Mouse (Mus musculus) T-helper 17 cell (primary cell): ENCODE results near the gene Fignl1.

Experiments used
- in situ Hi-C, 2 experiments: fragments of 300-600 bp; cut with MboI, MseI; formaldehyde crosslinking; loops; 1 replicate in 1 of 2; 2 replicates in 1 of 2; pipeline ENCODE4 v1.15.1; 2025; ENCODE audit warnings: high pct_unique_total_duplicates in 2 of 2

Gene Fignl1

GRCm38 (mm10) chr11:11809404-11810175 is 828 bp upstream of the Fignl1 start:
- in situ Hi-C loops = loop anchor here (5.0 to 10.0 kb wide), 4 partner anchors 73 to 745 kb away; no protein-coding TSS in a partner anchor

DNA sequence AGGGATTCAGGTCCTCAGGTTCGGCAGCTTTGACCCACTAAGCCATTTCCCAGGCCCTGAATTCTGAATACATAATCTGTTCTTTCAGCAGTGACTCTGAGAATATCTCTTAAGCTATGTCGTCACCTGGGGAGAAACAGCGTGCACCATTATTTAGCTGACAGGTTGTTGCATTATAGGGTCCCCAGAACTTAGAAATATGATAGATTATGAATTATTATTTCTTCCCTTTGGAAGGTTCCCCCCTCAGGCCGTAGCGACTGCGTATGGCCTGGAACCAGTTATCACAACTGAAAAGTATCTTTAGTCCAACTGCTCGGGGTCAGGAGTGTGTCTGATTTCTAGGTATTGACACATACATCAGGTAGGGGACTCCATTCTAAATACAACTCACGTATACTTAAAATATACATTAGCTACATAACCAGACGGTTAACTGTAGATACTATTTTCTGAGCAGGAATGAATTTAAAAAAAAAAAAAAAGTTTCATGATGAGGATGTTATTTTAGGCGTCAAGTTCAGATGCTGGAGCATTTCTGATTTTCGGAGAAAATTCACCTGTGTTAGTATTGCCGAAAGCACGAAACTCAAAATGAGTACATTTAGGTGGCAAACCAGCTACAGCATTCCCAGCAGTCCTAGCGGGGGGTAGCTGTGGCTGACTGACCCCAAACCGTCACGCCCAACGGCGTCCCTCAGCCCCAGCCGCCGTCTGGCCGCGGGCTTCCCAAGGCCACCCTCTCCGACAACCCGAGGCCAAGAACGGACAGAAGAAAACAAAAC is 535 bp downstream of the Fignl1 start:
- in situ Hi-C loops = no loop called here

GRCm38 (mm10) chr11:11805951-11806350 is 2.8 kb downstream of the Fignl1 start:
- in situ Hi-C loops = no loop called here

DNA sequence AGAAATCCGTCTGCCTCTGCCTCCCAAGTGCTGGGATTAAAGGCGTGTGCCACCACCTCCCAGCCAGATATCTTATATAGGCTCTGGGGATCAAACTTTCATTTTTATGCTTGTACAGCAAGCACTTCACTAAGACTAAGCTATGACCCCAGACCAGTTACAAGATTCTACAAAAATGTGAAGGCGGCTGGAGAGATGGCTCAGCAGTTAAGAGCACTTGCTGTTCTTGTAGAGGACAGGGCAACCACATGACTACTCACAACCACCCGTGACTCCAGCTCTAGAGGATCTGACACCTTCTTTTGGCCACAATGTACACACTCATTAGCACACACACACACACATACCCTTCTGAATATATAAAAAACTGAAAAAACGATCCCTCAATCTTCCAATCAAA is 4.3 kb downstream of the Fignl1 start:
- in situ Hi-C loops = no loop called here

- in situ Hi-C loops = no loop called here
Observed at GRCm38 (mm10) chr11:11801067-11801466, 7.7 kb downstream of the Fignl1 start.

GRCm38 (mm10) chr11:11800304-11800703 is 8.5 kb downstream of the Fignl1 start:
- in situ Hi-C loops = no loop called here

DNA sequence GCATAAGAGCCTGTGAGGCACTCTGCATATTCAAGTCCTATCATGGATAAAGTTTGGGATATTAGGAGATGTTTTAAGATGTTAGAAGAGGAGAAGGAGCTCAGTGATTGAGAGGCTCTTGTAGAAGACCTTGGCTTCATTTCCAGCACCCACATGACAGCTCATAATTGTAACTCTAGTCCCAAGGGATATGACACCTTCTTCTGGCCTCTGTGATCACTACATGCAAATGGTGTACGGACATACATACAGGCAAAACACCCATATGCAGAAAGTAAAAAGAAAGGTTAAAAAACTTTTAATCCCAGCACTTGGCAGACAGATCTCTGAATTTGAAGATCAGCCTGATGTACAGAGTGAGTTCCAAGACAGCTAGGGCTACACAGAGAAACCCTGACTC is 10.1 kb downstream of the Fignl1 start:
- in situ Hi-C loops = loop anchor here (5.0 to 10.0 kb wide), 2 partner anchors 341 to 544 kb away; no protein-coding TSS in a partner anchor

DNA sequence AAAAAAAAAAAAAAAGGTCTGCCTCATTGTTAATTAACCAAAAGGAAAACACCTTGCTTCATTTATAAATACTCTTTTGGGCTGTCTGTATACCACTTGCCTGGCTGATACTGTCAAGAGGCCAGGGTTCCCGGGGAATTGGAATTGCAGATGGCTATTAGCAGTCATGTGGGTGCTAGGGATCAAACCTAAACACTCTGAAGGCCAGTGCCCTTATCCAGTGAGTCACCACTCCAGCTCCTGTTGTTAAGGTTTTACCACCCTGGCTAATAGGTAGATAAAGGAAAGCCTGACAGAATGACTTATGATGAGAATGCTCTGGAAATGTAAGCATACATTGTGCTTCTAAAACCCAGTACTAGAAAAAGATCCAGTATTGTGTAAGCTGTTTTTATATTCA is 14.1 kb downstream of the Fignl1 start:
- in situ Hi-C loops = loop anchor here (5.0 to 10.0 kb wide), 2 partner anchors 337 to 540 kb away; no protein-coding TSS in a partner anchor

GRCm38 (mm10) chr11:11788521-11788974 is 20.2 kb downstream of the Fignl1 start:
- in situ Hi-C loops = no loop called here

DNA sequence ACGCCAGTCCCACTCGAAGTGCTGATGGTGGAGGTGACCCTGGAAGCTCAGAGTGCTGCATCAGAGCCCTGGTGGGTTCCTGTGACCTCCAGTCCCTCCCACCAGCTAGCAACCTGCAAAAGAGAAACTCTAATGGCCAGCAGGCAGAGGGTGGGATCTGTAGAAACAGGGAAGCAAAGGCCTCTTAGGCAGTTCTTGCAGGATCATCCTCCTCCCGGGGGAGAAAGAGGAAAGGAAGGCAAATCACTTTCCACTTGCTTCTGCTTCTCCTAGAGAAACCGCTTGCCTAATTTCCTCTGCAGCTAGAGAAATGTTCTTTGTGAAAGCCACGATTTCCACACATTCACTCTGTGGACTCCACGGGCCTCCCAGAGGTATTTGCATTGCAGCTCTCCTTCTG is 23.3 kb downstream of the Fignl1 start:
- in situ Hi-C loops = no loop called here

DNA sequence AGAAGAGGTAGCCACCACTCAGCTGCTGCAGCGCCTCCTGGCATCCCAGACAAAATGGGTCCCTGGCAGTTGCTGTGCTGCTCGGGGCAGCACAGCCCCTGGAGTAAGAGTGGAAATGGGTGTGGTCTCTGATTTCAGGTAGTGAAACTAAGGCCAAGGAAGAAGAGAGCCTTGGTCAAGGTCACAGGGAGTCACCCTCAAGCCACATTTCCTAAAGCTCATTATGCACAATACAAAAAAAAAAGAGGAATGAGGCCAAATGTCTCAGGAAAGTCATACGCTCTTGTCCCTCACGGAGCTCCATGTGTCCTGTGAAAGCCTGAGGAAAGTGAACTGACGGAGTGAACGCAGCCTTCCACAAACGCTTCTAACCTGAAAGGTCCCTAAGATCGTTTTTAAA is 27.0 kb downstream of the Fignl1 start:
- in situ Hi-C loops = no loop called here

DNA sequence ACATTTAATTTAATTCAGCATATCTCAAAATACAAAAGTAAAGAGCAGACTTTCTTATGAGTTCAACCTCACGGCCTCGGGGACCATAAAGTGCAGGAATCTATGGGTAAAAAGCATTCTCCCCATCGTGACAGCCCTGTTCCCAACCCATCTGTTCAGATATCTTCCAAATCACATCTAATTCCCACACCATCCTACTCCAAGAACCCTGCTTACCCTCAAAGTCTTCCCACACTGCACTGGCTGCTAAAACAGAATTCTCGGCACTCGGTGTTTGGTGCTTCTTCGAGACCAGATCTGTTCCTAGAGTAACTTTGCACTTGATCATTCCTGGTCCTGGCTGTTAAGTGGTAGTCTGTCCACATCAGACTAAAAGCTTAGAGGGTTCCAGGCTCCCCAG is 30.4 kb downstream of the Fignl1 start:
- in situ Hi-C loops = no loop called here

GRCm38 (mm10) chr11:11777796-11778195 is 31.0 kb downstream of the Fignl1 start:
- in situ Hi-C loops = no loop called here

DNA sequence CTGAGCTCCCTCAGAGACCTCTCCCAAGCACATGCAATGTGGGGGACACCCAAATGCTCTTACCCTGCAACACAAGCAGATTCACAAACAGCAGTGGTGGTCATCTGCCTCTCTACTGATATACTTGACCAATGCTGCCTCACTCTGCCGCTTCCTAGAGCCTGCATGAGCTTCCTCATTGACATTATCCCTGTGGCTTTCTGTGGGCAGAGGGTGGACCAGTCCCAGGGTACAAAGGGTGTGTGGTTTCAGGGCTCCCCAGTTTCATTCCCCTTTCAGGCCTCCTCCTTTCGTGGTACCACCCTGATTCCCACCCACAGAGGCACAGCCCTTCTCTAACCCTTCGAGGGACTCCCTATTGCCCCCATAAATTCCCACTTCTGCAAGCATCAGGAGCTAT is 31.5 kb downstream of the Fignl1 start:
- in situ Hi-C loops = no loop called here

- in situ Hi-C loops = no loop called here
Observed at GRCm38 (mm10) chr11:11776822-11777174, 32.0 kb downstream of the Fignl1 start.

DNA sequence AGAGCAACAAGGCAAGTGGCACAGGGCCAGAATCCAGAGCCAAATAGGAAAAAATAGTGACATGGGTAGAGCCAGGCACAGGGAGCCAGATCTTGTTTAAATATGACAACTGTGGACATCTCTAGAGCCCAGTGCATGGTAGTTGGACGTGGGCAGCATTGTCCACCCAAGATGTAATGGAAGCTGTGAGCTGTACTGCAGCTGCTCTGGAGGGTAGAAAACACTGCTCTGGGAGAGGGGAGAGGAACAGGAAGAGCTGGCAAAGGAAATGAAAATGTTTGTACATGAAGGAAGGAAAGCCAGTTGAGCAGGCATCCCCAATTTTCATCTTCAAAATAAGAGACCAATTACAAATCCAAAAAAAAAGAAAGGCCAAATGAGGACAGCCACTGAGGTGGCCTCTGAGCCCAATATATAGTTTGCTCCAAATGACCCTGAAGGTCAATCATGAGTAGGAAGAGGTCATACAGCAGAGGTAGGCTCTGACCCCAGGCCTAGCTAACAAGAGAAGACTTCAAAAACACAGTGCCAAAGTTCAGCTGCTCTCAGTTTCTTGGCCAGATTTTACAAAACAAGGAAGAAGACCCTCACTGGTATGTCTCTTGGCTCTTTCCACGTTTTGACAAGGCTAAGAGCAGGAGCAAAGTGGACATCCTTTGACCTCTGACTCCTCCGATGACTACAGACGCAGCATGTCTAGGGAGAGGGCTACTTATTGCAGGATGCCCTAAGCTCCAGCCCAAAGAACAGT is 32.5 kb downstream of the Fignl1 start:
- in situ Hi-C loops = no loop called here

DNA sequence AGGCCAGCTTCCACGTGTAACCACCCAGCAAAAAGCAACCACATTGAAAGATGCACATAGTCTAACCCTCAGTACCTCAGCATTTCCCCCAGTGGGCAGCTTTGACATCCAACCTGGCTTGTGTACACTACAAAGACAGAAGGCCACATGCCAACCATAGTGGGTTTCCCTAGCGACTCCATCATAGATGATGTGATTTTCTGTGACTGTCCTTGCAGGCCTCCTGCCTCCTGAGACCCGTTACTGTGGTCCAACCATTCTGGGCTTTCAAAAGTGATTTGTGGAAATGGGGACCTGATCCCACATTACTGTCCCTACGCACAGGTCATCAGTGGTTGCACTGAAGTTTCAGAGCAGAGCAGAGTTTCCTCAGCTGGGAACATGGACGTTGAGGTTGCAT is 33.9 kb downstream of the Fignl1 start:
- in situ Hi-C loops = no loop called here

DNA sequence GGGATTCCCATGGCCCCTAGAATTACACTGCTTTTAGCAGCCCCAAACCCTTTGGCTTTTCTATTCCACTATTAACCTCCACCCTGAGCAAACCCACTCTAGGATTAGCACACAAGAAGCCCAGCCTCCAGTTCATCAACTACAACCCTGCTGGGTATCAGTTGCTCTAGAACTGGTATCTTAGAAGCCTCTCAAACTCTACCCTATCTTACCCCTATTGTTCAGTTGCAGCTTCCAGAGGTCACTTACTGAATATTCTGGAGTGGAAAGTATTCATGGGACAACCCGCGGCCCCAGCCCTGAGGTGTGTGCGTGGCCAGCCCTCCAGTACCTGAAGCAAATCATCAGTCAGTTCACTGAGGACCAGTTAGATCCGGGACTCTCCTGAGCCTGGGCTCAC is 34.4 kb downstream of the Fignl1 start:
- in situ Hi-C loops = no loop called here

- in situ Hi-C loops = no loop called here
Observed at GRCm38 (mm10) chr11:11772196-11772595, 36.6 kb downstream of the Fignl1 start.

DNA sequence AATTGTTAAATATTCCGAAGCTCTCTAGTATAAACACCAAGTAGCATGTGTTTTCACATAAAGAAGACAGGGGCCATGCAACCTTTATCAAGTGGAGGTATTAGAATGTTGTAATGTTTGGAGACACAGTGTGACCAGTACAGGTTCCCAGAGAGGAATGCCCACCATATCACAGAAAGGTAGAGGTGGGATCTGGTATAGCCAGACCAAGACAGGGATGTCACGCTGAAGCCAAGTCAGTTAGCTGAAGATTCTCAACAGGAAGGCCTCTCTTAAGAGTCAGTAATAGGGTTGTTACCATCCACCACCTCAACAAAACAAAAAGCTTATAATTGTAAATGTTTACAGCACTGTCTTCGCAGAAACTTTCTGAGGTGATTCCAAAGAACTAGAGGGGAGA is 38.1 kb downstream of the Fignl1 start:
- in situ Hi-C loops = no loop called here

GRCm38 (mm10) chr11:11769281-11769680 is 39.5 kb downstream of the Fignl1 start:
- in situ Hi-C loops = no loop called here

GRCm38 (mm10) chr11:11768057-11768456 is 40.7 kb downstream of the Fignl1 start:
- in situ Hi-C loops = no loop called here
